Mouse (Mus musculus) kidney, postnatal 0 days (tissue): Measurements from ENCODE around the gene Mfap1b. TPM values are rescaled to one million over a fixed set of nuclear protein-coding genes. Genes with fewer than 3 reads are reported as not detected.
A peak's percentile ranks its signal among the peaks of the same experiment; 100 is the strongest.

Experiments used
- ATAC-seq: fragments of 200-750 bp; cut with Nextera tagmentation; replicated peaks from 2 replicates; pipeline ENCODE4 v1.8.0; 2017; ENCODE audit warnings: low read depth, moderate number of reproducible peaks, moderate TSS enrichment, moderate library complexity; ENCODE audit not compliant: low FRiP score
- DNase-seq: peaks from one replicate; pipeline ENCODE4 v3.0.0-alpha.2; 2016; ENCODE audit warnings: low spot score
- H3K27ac ChIP-seq: fragments of 300-500 bp; sonication (generic); 2 replicates; pipeline ENCODE4 v1.5.1; 2014; ENCODE audit warnings: mild to moderate bottlenecking
- H3K27me3 ChIP-seq: fragments of 300-500 bp; sonication (generic); 2 replicates; pipeline ENCODE4 v1.6.1; 2014; ENCODE audit warnings: low read length, mixed read lengths; ENCODE audit not compliant: insufficient read depth
- H3K36me3 ChIP-seq: fragments of 300-500 bp; sonication (generic); 2 replicates; pipeline ENCODE4 v1.6.1; 2014; ENCODE audit warnings: low read length, mixed read lengths; ENCODE audit not compliant: insufficient read depth
- H3K4me1 ChIP-seq: fragments of 300-500 bp; sonication (generic); replicated peaks from 2 replicates; pipeline ENCODE4 v1.6.1; 2014; ENCODE audit warnings: antibody characterized with exemption, low read length, mixed read lengths; ENCODE audit not compliant: insufficient read depth
- H3K4me2 ChIP-seq: fragments of 300-500 bp; sonication (generic); 2 replicates; pipeline ENCODE4 v1.6.1; 2014; ENCODE audit warnings: mild to moderate bottlenecking, low read length, moderate library complexity, mixed read lengths
- H3K4me3 ChIP-seq: fragments of 300-500 bp; sonication (generic); replicated peaks from 2 replicates; pipeline ENCODE4 v1.5.1; 2014; ENCODE audit warnings: low read depth, low read length
- H3K9ac ChIP-seq: fragments of 300-500 bp; sonication (generic); 2 replicates; pipeline ENCODE4 v1.6.1; 2014; ENCODE audit warnings: low read depth, low read length
- H3K9me3 ChIP-seq: fragments of 300-500 bp; sonication (generic); replicated peaks from 2 replicates; pipeline ENCODE4 v1.6.1; 2016; ENCODE audit warnings: low read length, inconsistent platforms, mixed read lengths
- CTCF ChIP-seq: IDR thresholded peaks from 2 replicates; pipeline ENCODE4 v1.5.1; 2016; ENCODE audit warnings: antibody characterized with exemption, low read depth, mild to moderate bottlenecking, moderate library complexity
- WGBS: fragments of 180-500 bp; shearing (Covaris S2); extraction: QIAGEN DNeasy Blood & Tissue Kit; methylation state at CpG from one replicate; pipeline ENCODE4 v1.1.7; 2014; 5-methylcytosine and 5-hydroxymethylcytosine counted together
- microRNA-seq: library from miRNA; unstranded; fragments of <30 nt; microRNA quantifications from one replicate; pipeline ENCODE4, GENCODE M21; 2016
- polyA plus RNA-seq: library from polyadenylated mRNA; unstranded; fragments of >200 nt; fragmentation: Nextera tagmentation; extraction: Ambion mirVana; gene quantifications from 2 replicates; pipeline ENCODE4 v1.2.1, GENCODE M21; 2015

Gene Mfap1b
- polyA plus RNA-seq, 1 experiment from 2014 or later = 43.2 TPM

- 39% methylated on average over 3 of the region's 3 CpGs for WGBS
- H3K27me3 ChIP-seq = no peaks in the 10 kb centered on the region
- peak overlapping the region; percentile 67 for H3K4me2 ChIP-seq
- no peak overlapping the region for H3K27ac ChIP-seq
- peak overlapping the region; percentile 99; the same call in 1 of the 2 replicates for H3K9ac ChIP-seq
- ATAC-seq = no peak
- TF ChIP-seq CTCF = no peak
- no peaks in the 10 kb centered on the region for H3K9me3 ChIP-seq
- DNase-seq = no peak
- peaks cover 15% of the 10 kb centered on the region; the same call in 1 of the 2 replicates for H3K4me1 ChIP-seq
- H3K36me3 ChIP-seq = peaks cover 17% of the 10 kb centered on the region; the same call in 1 of the 2 replicates
- H3K4me3 ChIP-seq = peak overlapping the region; percentile 97
These were observed 58.8 kb downstream of the Mfap1b start for GRCm38 (mm10) chr2:121415103-121415502.

- peak overlapping the region; percentile 97 for H3K4me3 ChIP-seq
- H3K27ac ChIP-seq = peak overlapping the region; percentile 99
- WGBS = under 1% methylated on average over 32 of the region's 32 CpGs
- H3K4me1 ChIP-seq = peaks cover 15% of the 10 kb centered on the region; the same call in 1 of the 2 replicates
- peak overlapping the region; percentile 67 for H3K4me2 ChIP-seq
- ATAC-seq (peak; percentile 41), DNase-seq (peak; percentile 47)
- TF ChIP-seq CTCF = no peak
- no peaks in the 10 kb centered on the region for H3K27me3 ChIP-seq
- H3K36me3 ChIP-seq = peaks cover 13% of the 10 kb centered on the region; the same call in 1 of the 2 replicates
- peak overlapping the region; percentile 99 for H3K9ac ChIP-seq
- no peaks in the 10 kb centered on the region for H3K9me3 ChIP-seq
These were observed 59.7 kb downstream of the Mfap1b start for GRCm38 (mm10) chr2:121414139-121414685.

- Histone ChIP-seq H3K4me2 (peak within 1 kb of the TSS; percentile 67), H3K4me3 (peak within 1 kb of the TSS; percentile 97), H3K27me3 (no peaks in the 10 kb centered on the region), H3K9me3 (no peaks in the 10 kb centered on the region), H3K9ac (peak within 1 kb of the TSS; percentile 99), H3K27ac (peak within 1 kb of the TSS; percentile 99), H3K4me1 (peaks cover 15% of the 10 kb centered on the region; the same call in 1 of the 2 replicates), H3K36me3 (peaks cover 7% of the 10 kb centered on the region; the same call in 1 of the 2 replicates)
- WGBS = 2% methylated on average over 61 of the region's 68 CpGs
- peak; percentile 58; the same call in 1 of the 2 replicates for TF ChIP-seq CTCF
- DNase-seq = peak; percentile 98
- peak; percentile 99 for ATAC-seq
These were observed 60.4 kb downstream of the Mfap1b start, which contains the start of the genes Pdia3 and Catsper2 for GRCm38 (mm10) chr2:121413387-121414042. Gene Pdia3, plus strand, starts transcription at chr2:121413775. Gene Catsper2, minus strand, starts transcription at chr2:121413792.

GRCm38 (mm10) chr2:121412843-121413386 is 61.0 kb downstream of the Mfap1b start:
- Histone ChIP-seq H3K27me3 (no peaks in the 10 kb centered on the region), H3K9ac (peak overlapping the region; percentile 99), H3K27ac (peak overlapping the region; percentile 99), H3K4me1 (peaks cover 15% of the 10 kb centered on the region; the same call in 1 of the 2 replicates), H3K36me3 (0 out of 2 replicates have a peak, but pooled peaks cover 4% of the 10 kb centered on the region), H3K9me3 (no peaks in the 10 kb centered on the region), H3K4me2 (peak overlapping the region; percentile 67), H3K4me3 (peak overlapping the region; percentile 97)
- ATAC-seq (no peak; the same call in 1 of the 2 replicates), DNase-seq (no peak)
- 18% methylated on average over 4 of the region's 4 CpGs for WGBS
- TF ChIP-seq CTCF = no peak

Small RNAs within 50 kb of the gene (microRNA-seq; reads per million reads assigned to microRNA genes)
- not detected for gene Gm22953

Other genes with a start within 250 kb of the Mfap1b start
- 24.4 and 24.9 TPM in 2 replicates for gene Trp53bp1, start 202.7 kb downstream of the Mfap1b start, polyA plus RNA-seq
- gene Map1a, start 184.5 kb downstream of the Mfap1b start, polyA plus RNA-seq = 0.93 and 1.3 TPM in 2 replicates
- gene Ppip5k1, start 118.7 kb downstream of the Mfap1b start, polyA plus RNA-seq = 13.1 and 14.0 TPM in 2 replicates
- 63.1 and 70.4 TPM in 2 replicates for gene Ckmt1, start 116.4 kb downstream of the Mfap1b start, polyA plus RNA-seq
- not detected in 2 replicates for gene Strc, start 86.9 kb downstream of the Mfap1b start, polyA plus RNA-seq
- 506 and 575 TPM in 2 replicates for gene Pdia3, start 60.3 kb downstream of the Mfap1b start, polyA plus RNA-seq
- 1.7 and 2.4 TPM in 2 replicates for gene Catsper2, start 60.3 kb downstream of the Mfap1b start, polyA plus RNA-seq
- gene Ell3, start 29.8 kb downstream of the Mfap1b start, polyA plus RNA-seq = 13.9 and 15.3 TPM in 2 replicates
- gene Serf2, start 24.9 kb downstream of the Mfap1b start, polyA plus RNA-seq = 520 and 562 TPM in 2 replicates
- gene Hypk, start 20.8 kb downstream of the Mfap1b start, polyA plus RNA-seq = 102 and 123 TPM in 2 replicates
- gene Serinc4, start 17.3 kb downstream of the Mfap1b start, polyA plus RNA-seq = 0.20 and 0.28 TPM in 2 replicates
- 16.6 and 18.8 TPM in 2 replicates for gene Mfap1a, start 32.6 kb upstream of the Mfap1b start, polyA plus RNA-seq
- gene Wdr76, start 32.7 kb upstream of the Mfap1b start, polyA plus RNA-seq = 5.3 and 5.5 TPM in 2 replicates